Mouse (Mus musculus): ENCODE data around the gene Polr3b.

Polr3b gene

GRCm38 (mm10) chr10:84621826-84622790, at the start of gene Polr3b:
Gene Polr3b, plus strand, starts transcription at chr10:84622292.
- DNase-seq (ENCODE audit: low spot score in 2 of 2) = peak; percentile 87 to 96

GRCm38 (mm10) chr10:84573671-84574420, 48.2 kb upstream of the Polr3b start:
- DNase-seq (ENCODE audit: low spot score in 2 of 2) = no peak

GRCm38 (mm10) chr10:84576029-84576394, 46.1 kb upstream of the Polr3b start:
- no peak for DNase-seq (ENCODE audit: low spot score in 2 of 2)

- DNase-seq (ENCODE audit: low spot score in 2 of 2) = peak; percentile 86 to 96
Measured at GRCm38 (mm10) chr10:84576395-84577070, 45.6 kb upstream of the Polr3b start, which contains the start of gene Tcp11l2. Gene Tcp11l2, plus strand, starts transcription at chr10:84576626.

- DNase-seq (ENCODE audit: low spot score in 2 of 2) = peak; percentile 37 to 64
Measured at GRCm38 (mm10) chr10:84577071-84577727, 44.9 kb upstream of the Polr3b start.

GRCm38 (mm10) chr10:84578738-84579137, 43.4 kb upstream of the Polr3b start:
- DNase-seq (ENCODE audit: low spot score in 2 of 2) = no peak

- DNase-seq (ENCODE audit: low spot score in 2 of 2) = no peak
Measured at GRCm38 (mm10) chr10:84579527-84579926, 42.6 kb upstream of the Polr3b start.

- no peak for DNase-seq (ENCODE audit: low spot score in 2 of 2)
Measured at GRCm38 (mm10) chr10:84581191-84581590, 40.9 kb upstream of the Polr3b start.

GRCm38 (mm10) chr10:84582236-84582635, 39.9 kb upstream of the Polr3b start:
- DNase-seq (ENCODE audit: low spot score in 2 of 2) = peak in 1 of 2 experiments; percentile 15

GRCm38 (mm10) chr10:84584451-84585293, 37.4 kb upstream of the Polr3b start:
- DNase-seq (ENCODE audit: low spot score in 2 of 2) = no peak

- DNase-seq (ENCODE audit: low spot score in 2 of 2) = no peak
Measured at GRCm38 (mm10) chr10:84585294-84585650, 36.8 kb upstream of the Polr3b start.

GRCm38 (mm10) chr10:84590956-84591355, 31.1 kb upstream of the Polr3b start:
- no peak for DNase-seq (ENCODE audit: low spot score in 2 of 2)

- DNase-seq (ENCODE audit: low spot score in 2 of 2) = no peak
Measured at GRCm38 (mm10) chr10:84591640-84592148, 30.4 kb upstream of the Polr3b start.

- no peak for DNase-seq (ENCODE audit: low spot score in 2 of 2)
Measured at GRCm38 (mm10) chr10:84592745-84593144, 29.3 kb upstream of the Polr3b start.

GRCm38 (mm10) chr10:84597127-84597785, 24.8 kb upstream of the Polr3b start:
- DNase-seq (ENCODE audit: low spot score in 2 of 2) = no peak

- no peak for DNase-seq (ENCODE audit: low spot score in 2 of 2)
Measured at GRCm38 (mm10) chr10:84598172-84598571, 23.9 kb upstream of the Polr3b start.

- no peak for DNase-seq (ENCODE audit: low spot score in 2 of 2)
Measured at GRCm38 (mm10) chr10:84600136-84600535, 22.0 kb upstream of the Polr3b start.

GRCm38 (mm10) chr10:84604335-84604734, 17.8 kb upstream of the Polr3b start:
- no peak for DNase-seq (ENCODE audit: low spot score in 2 of 2)

- no peak for DNase-seq (ENCODE audit: low spot score in 2 of 2)
Measured at GRCm38 (mm10) chr10:84608361-84608760, 13.7 kb upstream of the Polr3b start.

GRCm38 (mm10) chr10:84610324-84610723, 11.8 kb upstream of the Polr3b start:
- DNase-seq (ENCODE audit: low spot score in 2 of 2) = no peak
